Mouse (Mus musculus) stomach, embryonic 14.5 days (tissue): ENCODE measurements around the gene Cenpb. TPM values are rescaled to one million over a fixed set of nuclear protein-coding genes. Genes with fewer than 3 reads are reported as not detected.

Experiments
- ATAC-seq: fragments of 200-750 bp; cut with Nextera tagmentation; 2 replicates; pipeline ENCODE4 v1.8.0; 2017; ENCODE audit warnings: low read depth, moderate TSS enrichment; ENCODE audit not compliant: insufficient number of reproducible peaks, insufficient read depth, low FRiP score
- H3K27ac ChIP-seq: fragments of 300-500 bp; sonication (generic); 2 replicates; pipeline ENCODE4 v1.5.1; 2014; ENCODE audit warnings: mild to moderate bottlenecking, low read length, moderate library complexity, mixed read lengths
- H3K27me3 ChIP-seq: fragments of 300-500 bp; sonication (generic); 2 replicates; pipeline ENCODE4 v1.6.1; 2014; ENCODE audit warnings: low read length, control low read depth, mixed read lengths; ENCODE audit not compliant: control insufficient read depth, insufficient read depth
- H3K36me3 ChIP-seq: fragments of 300-500 bp; sonication (generic); 2 replicates; pipeline ENCODE4 v1.6.1; 2014; ENCODE audit warnings: mild to moderate bottlenecking, control low read depth, low read length, moderate library complexity, mixed read lengths; ENCODE audit not compliant: control insufficient read depth, insufficient read depth
- H3K4me1 ChIP-seq: fragments of 300-500 bp; sonication (generic); 2 replicates; pipeline ENCODE4 v1.6.1; 2014; ENCODE audit warnings: low read length, control low read depth, mixed read lengths; ENCODE audit not compliant: control insufficient read depth, insufficient read depth
- H3K4me2 ChIP-seq: fragments of 300-500 bp; sonication (generic); replicated peaks from 2 replicates; pipeline ENCODE4 v1.6.1; 2014; ENCODE audit warnings: low read depth, low read length, control low read depth
- H3K4me3 ChIP-seq: fragments of 300-500 bp; sonication (generic); 2 replicates; pipeline ENCODE4 v1.5.1; 2014; ENCODE audit warnings: low read depth, low read length, control low read depth
- H3K9ac ChIP-seq: fragments of 300-500 bp; sonication (generic); replicated peaks from 2 replicates; pipeline ENCODE4 v1.6.1; 2014; ENCODE audit warnings: low read depth, mild to moderate bottlenecking, control low read depth, low read length, moderate library complexity, mixed read lengths
- H3K9me3 ChIP-seq: fragments of 300-500 bp; sonication (generic); 2 replicates; pipeline ENCODE4 v1.6.1; 2016; ENCODE audit warnings: low read depth, low read length, control low read depth; ENCODE audit not compliant: control insufficient read depth
- WGBS: fragments of 180-500 bp; shearing (Covaris S2); extraction: QIAGEN DNeasy Blood & Tissue Kit; methylation state at CpG from one replicate; pipeline ENCODE4 v1.1.7; 2014; 5-methylcytosine and 5-hydroxymethylcytosine counted together
- polyA plus RNA-seq: library from polyadenylated mRNA; unstranded; fragments of >200 nt; fragmentation: Nextera tagmentation; extraction: Ambion mirVana; gene quantifications from 2 replicates; pipeline ENCODE4 v1.2.1, GENCODE M21; 2014

The Cenpb gene
- polyA plus RNA-seq, 1 experiment from 2014 or later: 9.9 TPM

- 57% methylated on average over 5 of the region's 5 CpGs for WGBS
- H3K9me3 ChIP-seq: no peaks in the 10 kb centered on the region
- H3K9ac ChIP-seq: no peak overlapping the region
- peak; percentile 49 for ATAC-seq
- peak overlapping the region; percentile 97 for H3K4me2 ChIP-seq
- peaks cover 36% of the 10 kb centered on the region for H3K4me1 ChIP-seq
- H3K27ac ChIP-seq: peak overlapping the region; percentile 82
- peaks cover 6% of the 10 kb centered on the region for H3K36me3 ChIP-seq
- no peak overlapping the region for H3K4me3 ChIP-seq
- H3K27me3 ChIP-seq: 0 out of 2 replicates have a peak, but pooled peaks cover 7% of the 10 kb centered on the region
Measured at GRCm38 (mm10) chr2:131176491-131176890, 3.4 kb downstream of the Cenpb start.

- peaks cover 36% of the 10 kb centered on the region for H3K4me1 ChIP-seq
- no peaks in the 10 kb centered on the region for H3K9me3 ChIP-seq
- peaks cover 6% of the 10 kb centered on the region for H3K36me3 ChIP-seq
- H3K27ac ChIP-seq: peak overlapping the region; percentile 76
- no peak overlapping the region for H3K4me3 ChIP-seq
- H3K4me2 ChIP-seq: peak overlapping the region; percentile 97
- peaks cover 12% of the 10 kb centered on the region; the same call in 1 of the 2 replicates for H3K27me3 ChIP-seq
- H3K9ac ChIP-seq: no peak overlapping the region
- no peak for ATAC-seq
- 91% methylated on average over 1 of the region's 1 CpGs for WGBS
Measured at GRCm38 (mm10) chr2:131175945-131176309, 3.9 kb downstream of the Cenpb start.

GRCm38 (mm10) chr2:131175286-131175944, 4.5 kb downstream of the Cenpb start:
- H3K36me3 ChIP-seq: peaks cover 6% of the 10 kb centered on the region
- no peak overlapping the region for H3K4me3 ChIP-seq
- H3K9ac ChIP-seq: no peak overlapping the region
- no peaks in the 10 kb centered on the region for H3K9me3 ChIP-seq
- 72% methylated on average over 3 of the region's 3 CpGs for WGBS
- no peak for ATAC-seq
- peak overlapping the region; percentile 97; the same call in 1 of the 2 replicates for H3K4me2 ChIP-seq
- peaks cover 17% of the 10 kb centered on the region; the same call in 1 of the 2 replicates for H3K27me3 ChIP-seq
- peaks cover 36% of the 10 kb centered on the region for H3K4me1 ChIP-seq
- peak overlapping the region; percentile 76 for H3K27ac ChIP-seq

GRCm38 (mm10) chr2:131174700-131175099, 5.2 kb downstream of the Cenpb start:
- WGBS: 6% methylated on average over 11 of the region's 11 CpGs
- H3K4me2 ChIP-seq: peak overlapping the region; percentile 76
- H3K36me3 ChIP-seq: peaks cover 6% of the 10 kb centered on the region
- peak overlapping the region; percentile 25 for H3K4me3 ChIP-seq
- H3K9ac ChIP-seq: no peak overlapping the region
- no peaks in the 10 kb centered on the region for H3K9me3 ChIP-seq
- no peak overlapping the region for H3K27ac ChIP-seq
- peaks cover 19% of the 10 kb centered on the region; the same call in 1 of the 2 replicates for H3K27me3 ChIP-seq
- H3K4me1 ChIP-seq: peaks cover 36% of the 10 kb centered on the region
- peak; percentile 16; the same call in 1 of the 2 replicates for ATAC-seq

- H3K36me3 ChIP-seq: no peaks in the 10 kb centered on the region; the same call in none of the 2 replicates
- no peak overlapping the region for H3K9ac ChIP-seq
- WGBS: 42% methylated on average over 9 of the region's 9 CpGs
- H3K4me2 ChIP-seq: no peak overlapping the region
- no peak overlapping the region for H3K27ac ChIP-seq
- peaks cover 20% of the 10 kb centered on the region; the same call in 1 of the 2 replicates for H3K4me1 ChIP-seq
- no peak for ATAC-seq
- H3K4me3 ChIP-seq: no peak overlapping the region
- H3K27me3 ChIP-seq: peaks cover 19% of the 10 kb centered on the region; the same call in 1 of the 2 replicates
- no peaks in the 10 kb centered on the region for H3K9me3 ChIP-seq
Measured at GRCm38 (mm10) chr2:131172322-131172721, 7.5 kb downstream of the Cenpb start.

GRCm38 (mm10) chr2:131171401-131172104, 8.3 kb downstream of the Cenpb start:
- Histone ChIP-seq H3K4me3 (peak overlapping the region; percentile 16; the same call in 1 of the 2 replicates), H3K36me3 (no peaks in the 10 kb centered on the region; the same call in 1 of the 2 replicates), H3K27ac (no peak overlapping the region), H3K9ac (0 out of 2 replicates have a peak overlapping the region, but pooled peaks have one; percentile 21), H3K27me3 (peaks cover 19% of the 10 kb centered on the region; the same call in 1 of the 2 replicates), H3K4me1 (peaks cover 14% of the 10 kb centered on the region; the same call in 1 of the 2 replicates), H3K9me3 (no peaks in the 10 kb centered on the region), H3K4me2 (peak overlapping the region; percentile 37)
- 8% methylated on average over 43 of the region's 43 CpGs for WGBS
- peak; percentile 29; the same call in 1 of the 2 replicates for ATAC-seq

- Histone ChIP-seq H3K27ac (no peak overlapping the region), H3K4me2 (peak overlapping the region; percentile 37), H3K9me3 (no peaks in the 10 kb centered on the region), H3K4me3 (peak overlapping the region; percentile 16; the same call in 1 of the 2 replicates), H3K27me3 (peaks cover 19% of the 10 kb centered on the region; the same call in 1 of the 2 replicates), H3K4me1 (peaks cover 12% of the 10 kb centered on the region; the same call in 1 of the 2 replicates), H3K36me3 (no peaks in the 10 kb centered on the region; the same call in 1 of the 2 replicates), H3K9ac (no peak overlapping the region)
- WGBS: 28% methylated on average over 9 of the region's 9 CpGs
- ATAC-seq: no peak
Measured at GRCm38 (mm10) chr2:131170936-131171335, 8.9 kb downstream of the Cenpb start.

- peaks cover 19% of the 10 kb centered on the region; the same call in 1 of the 2 replicates for H3K27me3 ChIP-seq
- no peak overlapping the region for H3K9ac ChIP-seq
- no peak for ATAC-seq
- H3K4me2 ChIP-seq: no peak overlapping the region
- no peaks in the 10 kb centered on the region for H3K9me3 ChIP-seq
- H3K4me1 ChIP-seq: peaks cover 2% of the 10 kb centered on the region; the same call in 1 of the 2 replicates
- no peaks in the 10 kb centered on the region for H3K36me3 ChIP-seq
- H3K27ac ChIP-seq: no peak overlapping the region
- 70% methylated on average over 1 of the region's 1 CpGs for WGBS
- H3K4me3 ChIP-seq: no peak overlapping the region
Measured at GRCm38 (mm10) chr2:131168914-131169313, 11.0 kb downstream of the Cenpb start.
